In the genomic region with DNA sequence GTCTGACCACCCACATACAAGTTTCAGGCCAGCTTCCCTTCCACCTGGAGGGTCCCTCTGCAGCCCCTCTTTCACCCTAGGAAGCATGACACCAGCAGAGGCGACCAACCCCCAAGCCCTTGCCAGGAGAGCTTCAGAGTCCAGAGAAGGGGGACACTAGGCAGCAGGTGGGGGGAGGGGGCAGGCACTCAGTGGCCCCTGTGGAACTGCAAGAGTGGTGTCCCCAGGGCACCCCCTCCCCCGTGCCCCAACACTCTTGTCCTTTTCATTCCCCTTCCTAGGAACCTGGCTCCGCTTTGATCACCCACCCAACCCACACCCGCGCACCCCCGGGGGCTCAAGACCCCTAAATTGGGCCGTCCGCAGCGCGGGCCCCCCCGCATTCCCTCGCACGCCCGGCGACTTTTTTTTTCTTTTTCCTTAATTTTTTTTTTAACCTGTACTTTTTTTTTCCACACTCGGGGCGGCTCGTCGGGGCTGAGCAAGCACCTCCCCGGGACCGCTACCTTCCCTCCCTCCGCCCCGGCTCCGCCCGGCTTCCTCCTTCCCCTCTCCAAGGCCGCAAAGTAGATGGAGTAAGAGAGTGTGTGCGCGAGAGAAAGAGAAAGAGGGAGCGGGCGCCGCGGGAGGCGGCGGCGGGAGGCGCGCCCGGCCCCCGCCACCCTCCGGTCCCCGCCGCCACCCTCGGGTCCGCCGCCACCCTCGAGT, we compare ENCODE assay signal across 8 mouse cellular contexts. TPM values are rescaled to one million over a fixed set of nuclear protein-coding genes. Genes with fewer than 3 reads are reported as not detected.
DNase-seq lines count a peak whose midpoint lies in the region; ATAC-seq and TF ChIP-seq lines count a peak whose summit lies in the region.

No protein-coding gene starts in this region.

- no peaks in the 10 kb centered on the region for H3K9me3 ChIP-seq in forebrain, embryonic 15.5 days
- no peaks in the 10 kb centered on the region for H3K9me3 ChIP-seq in intestine, postnatal 0 days (ENCODE audit: control insufficient read depth)
- H3K9me3 ChIP-seq in lung, embryonic 14.5 days (ENCODE audit: low read depth, low read length) = 0 out of 2 replicates have a peak, but pooled peaks cover 4% of the 10 kb centered on the region
- H3K9me3 ChIP-seq in neural tube, embryonic 14.5 days (ENCODE audit: control insufficient read depth, low read length) = no peaks in the 10 kb centered on the region

- H3K4me3 ChIP-seq in brown adipose tissue, adult 24 weeks (ENCODE audit: insufficient read depth, low read depth, low read length) = peak overlapping the region; percentile 86
- peak overlapping the region; percentile 85 for H3K4me3 ChIP-seq in forebrain, embryonic 15.5 days
- H3K4me3 ChIP-seq in intestine, postnatal 0 days (ENCODE audit: low read depth, low read length) = peak overlapping the region; percentile 84
- peak overlapping the region; percentile 79 for H3K4me3 ChIP-seq in lung, embryonic 14.5 days (ENCODE audit: low read depth, low read length)
- H3K4me3 ChIP-seq in neural tube, embryonic 14.5 days (ENCODE audit: low read depth, low read length) = peak overlapping the region; percentile 58

- peaks cover 6% of the 10 kb centered on the region; the same call in 1 of the 2 replicates for H3K4me1 ChIP-seq in brown adipose tissue, adult 24 weeks (ENCODE audit: control insufficient read depth, insufficient read depth, insufficient read length, low read length)
- peaks cover 9% of the 10 kb centered on the region for H3K4me1 ChIP-seq in forebrain, embryonic 15.5 days
- no peaks in the 10 kb centered on the region for H3K4me1 ChIP-seq in intestine, postnatal 0 days (replicated peaks; ENCODE audit: control insufficient read depth, insufficient read depth, low read length)
- no peaks in the 10 kb centered on the region for H3K4me1 ChIP-seq in lung, embryonic 14.5 days (ENCODE audit: insufficient read depth)
- peaks cover 4% of the 10 kb centered on the region; the same call in 1 of the 2 replicates for H3K4me1 ChIP-seq in neural tube, embryonic 14.5 days (ENCODE audit: control insufficient read depth, insufficient read depth, low read length)

- H3K36me3 ChIP-seq in forebrain, embryonic 15.5 days = 0 out of 2 replicates have a peak, but pooled peaks cover 4% of the 10 kb centered on the region
- no peaks in the 10 kb centered on the region for H3K36me3 ChIP-seq in intestine, postnatal 0 days (ENCODE audit: control insufficient read depth, insufficient read depth)
- no peaks in the 10 kb centered on the region for H3K36me3 ChIP-seq in lung, embryonic 14.5 days (ENCODE audit: insufficient read depth)
- no peaks in the 10 kb centered on the region for H3K36me3 ChIP-seq in neural tube, embryonic 14.5 days (ENCODE audit: control insufficient read depth, insufficient read depth, low read length)

- peak overlapping the region; percentile 85 for H3K4me2 ChIP-seq in forebrain, embryonic 15.5 days (replicated peaks)
- peak overlapping the region; percentile 85 for H3K4me2 ChIP-seq in intestine, postnatal 0 days (replicated peaks; ENCODE audit: low read depth)
- peak overlapping the region; percentile 75 for H3K4me2 ChIP-seq in lung, embryonic 14.5 days
- H3K4me2 ChIP-seq in neural tube, embryonic 14.5 days (ENCODE audit: low read depth, low read length) = peak overlapping the region; percentile 66

- no peaks in the 10 kb centered on the region for H3K27me3 ChIP-seq in forebrain, embryonic 15.5 days
- peaks cover 19% of the 10 kb centered on the region; the same call in 1 of the 2 replicates for H3K27me3 ChIP-seq in intestine, postnatal 0 days (replicated peaks; ENCODE audit: control insufficient read depth, insufficient read depth, low read length)
- peaks cover 11% of the 10 kb centered on the region; the same call in 1 of the 2 replicates for H3K27me3 ChIP-seq in lung, embryonic 14.5 days (ENCODE audit: insufficient read depth, low read length)
- no peaks in the 10 kb centered on the region for H3K27me3 ChIP-seq in neural tube, embryonic 14.5 days (ENCODE audit: control insufficient read depth, insufficient read depth, low read length)

- peak overlapping the region; percentile 69 for H3K9ac ChIP-seq in forebrain, embryonic 15.5 days (replicated peaks)
- peak overlapping the region; percentile 68 for H3K9ac ChIP-seq in intestine, postnatal 0 days (ENCODE audit: low read depth, low read length)
- peak overlapping the region; percentile 75 for H3K9ac ChIP-seq in lung, embryonic 14.5 days
- peak overlapping the region; percentile 63 for H3K9ac ChIP-seq in neural tube, embryonic 14.5 days (replicated peaks; ENCODE audit: low read depth, low read length)

- peak; percentile 18 for DNase-seq in right cerebral cortex, postnatal 14 days
- no peak for DNase-seq in right cerebral cortex, postnatal 36 days (ENCODE audit: low spot score in 2 of 2)
- peak; percentile 62 for DNase-seq in lung, embryonic 14.5 days
- no peak for DNase-seq in layer of hippocampus, postnatal 14 days (ENCODE audit: low spot score in 2 of 2)

- no peak overlapping the region for H3K27ac ChIP-seq in brown adipose tissue, adult 24 weeks (replicated peaks; ENCODE audit: low read depth, low read length)
- peak overlapping the region; percentile 86 for H3K27ac ChIP-seq in forebrain, embryonic 15.5 days (replicated peaks)
- H3K27ac ChIP-seq in intestine, postnatal 0 days (ENCODE audit: low read depth, low read length) = peak overlapping the region; percentile 66
- peak overlapping the region; percentile 87 for H3K27ac ChIP-seq in lung, embryonic 14.5 days (ENCODE audit: low read depth)
- peak overlapping the region; percentile 81 for H3K27ac ChIP-seq in neural tube, embryonic 14.5 days (ENCODE audit: low read depth, low read length)

- ATAC-seq in forebrain, embryonic 15.5 days (replicated peaks) = peak; percentile 79
- peak; percentile 37 for ATAC-seq in intestine, postnatal 0 days
- ATAC-seq in lung, embryonic 14.5 days (ENCODE audit: insufficient read depth) = peak; percentile 72
- peak; percentile 74 for ATAC-seq in neural tube, embryonic 14.5 days (ENCODE audit: low read depth)

- no peak for TF ChIP-seq CTCF in intestine, postnatal 0 days (IDR thresholded peaks at IDR 0.05; ENCODE audit: low read depth)
- no peak for TF ChIP-seq CTCF in lung, embryonic 14.5 days (IDR thresholded peaks at IDR 0.05; ENCODE audit: low read depth)

- WGBS in forebrain, embryonic 15.5 days = under 1% methylated on average over 34 of the region's 46 CpGs
- 1% methylated on average over 38 of the region's 46 CpGs for WGBS in intestine, postnatal 0 days
- 1% methylated on average over 41 of the region's 46 CpGs for WGBS in lung, embryonic 14.5 days
- WGBS in neural tube, embryonic 14.5 days = 1% methylated on average over 30 of the region's 46 CpGs

RNA-seq across cellular contexts. Expression of a gene that starts 0.7 kb away (rescaled TPM):
- polyA plus RNA-seq in brown adipose tissue, adult 24 weeks (2012; ENCODE audit: insufficient read depth, insufficient read length, missing spikeins) = 2.0 and 3.6 TPM in 2 replicates
- polyA plus RNA-seq in forebrain, embryonic 15.5 days (2015; fragmentation: Nextera tagmentation; extraction: Ambion mirVana) = 7.8 and 8.2 TPM in 2 replicates
- polyA plus RNA-seq in intestine, postnatal 0 days (2015; fragmentation: Nextera tagmentation; extraction: Ambion mirVana) = 2.8 TPM in 2 replicates
- 7.8 and 8.7 TPM in 2 replicates for polyA plus RNA-seq in lung, embryonic 14.5 days (2014; fragmentation: Nextera tagmentation; extraction: Ambion mirVana)
- polyA plus RNA-seq in neural tube, embryonic 14.5 days (2014; fragmentation: Nextera tagmentation; extraction: Ambion mirVana) = 11.7 and 13.6 TPM in 2 replicates
- 10 to 100 TPM; 11.4 to 11.5 TPM for total RNA-seq in layer of hippocampus, postnatal 14 days (2021)

Comparison
In these comparisons a context has a peak if more than half of its experiments do, and no peak if none do; other contexts are left out.
1. DNase-seq: peak in right cerebral cortex, postnatal 14 days (single experiment) and lung, embryonic 14.5 days (single experiment); none in right cerebral cortex, postnatal 36 days (0 of 2) and layer of hippocampus, postnatal 14 days (0 of 2).
2. Peak in every context shown above with its lines, with median percentiles within 50 percentile points of each other: H3K4me3 ChIP-seq, ATAC-seq, H3K4me2 ChIP-seq and H3K9ac ChIP-seq.